ENCODE assay signal across 12 mouse cellular contexts in genomic region chr6:125225518-125226115, GRCm38 (mm10). TPM values are rescaled to one million over a fixed set of nuclear protein-coding genes. Genes with fewer than 3 reads are reported as not detected.
DNase-seq lines count a peak whose midpoint lies in the region; ATAC-seq and TF ChIP-seq lines count a peak whose summit lies in the region.
"Had no signal": no experiment of that assay in that cellular context is flagged by ENCODE, and none has a peak within 500 bp of the region (broad histone marks: within the 10 kb centered on the region; RNA-seq: fewer than 3 reads in every experiment).

No protein-coding gene starts in this region.

- H3K4me1 ChIP-seq in heart, postnatal 0 days (ENCODE audit: control insufficient read depth, insufficient read depth), result peaks cover 1% of the 10 kb centered on the region; the same call in 1 of the 2 replicates
- peaks cover 3% of the 10 kb centered on the region; the same call in 1 of the 2 replicates for H3K4me1 ChIP-seq in midbrain, embryonic 13.5 days (replicated peaks)
- H3K4me1 ChIP-seq: limb, embryonic 12.5 days had no signal

- peaks cover 7% of the 10 kb centered on the region; the same call in 1 of the 2 replicates for H3K36me3 ChIP-seq in heart, postnatal 0 days (replicated peaks; ENCODE audit: control insufficient read depth, insufficient read depth, low read length)
- H3K36me3 ChIP-seq in midbrain, embryonic 13.5 days, result peaks cover 10% of the 10 kb centered on the region
- H3K36me3 ChIP-seq: forebrain, embryonic 12.5 days had no signal

- DNase-seq in heart, postnatal 0 days (ENCODE audit: low spot score), result no peak
- no peak for DNase-seq in heart, postnatal 10 days
- peak; percentile 33 to 63 for DNase-seq in right cerebral cortex, adult 2 months (ENCODE audit: low spot score in 2 of 2)
- no peak for DNase-seq in right cerebral cortex, postnatal 14 days
- DNase-seq in brain, adult 2 months (ENCODE audit: low read depth, low spot score), result peak; percentile 83
- DNase-seq in thymus, postnatal 25 days, result peak; percentile 73
- DNase-seq in retina, embryonic 14.5 days (ENCODE audit: low spot score), result no peak
- DNase-seq: adrenal gland, postnatal 25 days had no signal

- no peaks in the 10 kb centered on the region for H3K9me3 ChIP-seq in heart, postnatal 0 days (replicated peaks; ENCODE audit: control insufficient read depth, low read length)
- no peaks in the 10 kb centered on the region for H3K9me3 ChIP-seq in midbrain, embryonic 13.5 days
- H3K9me3 ChIP-seq: forebrain, embryonic 12.5 days; hindbrain, embryonic 10.5 days; limb, embryonic 12.5 days had no signal

- intact Hi-C loops in heart, postnatal 10 days (cut with DNase I), result no loop called here

- no peak overlapping the region for H3K4me3 ChIP-seq in heart, postnatal 0 days (ENCODE audit: low read depth, low read length)
- H3K4me3 ChIP-seq in midbrain, embryonic 13.5 days (replicated peaks), result no peak overlapping the region
- H3K4me3 ChIP-seq: forebrain, embryonic 12.5 days; hindbrain, embryonic 10.5 days; limb, embryonic 12.5 days had no signal

- H3K27me3 ChIP-seq in heart, postnatal 0 days (ENCODE audit: control insufficient read depth, insufficient read depth, low read length), result no peaks in the 10 kb centered on the region
- H3K27me3 ChIP-seq in midbrain, embryonic 13.5 days, result no peaks in the 10 kb centered on the region
- H3K27me3 ChIP-seq: forebrain, embryonic 12.5 days had no signal

- ATAC-seq in heart, postnatal 0 days (ENCODE audit: insufficient read depth, low read depth), result no peak
- ATAC-seq in midbrain, embryonic 13.5 days, result no peak

- WGBS in heart, postnatal 0 days, result 73% methylated on average over 5 of the region's 5 CpGs
- WGBS in midbrain, embryonic 13.5 days, result 90% methylated on average over 5 of the region's 5 CpGs

- H3K9ac ChIP-seq in heart, postnatal 0 days (replicated peaks; ENCODE audit: low read depth, low read length), result no peak overlapping the region
- H3K9ac ChIP-seq in midbrain, embryonic 13.5 days (replicated peaks), result no peak overlapping the region
- H3K9ac ChIP-seq: forebrain, embryonic 12.5 days; limb, embryonic 12.5 days had no signal

- H3K4me2 ChIP-seq in heart, postnatal 0 days (ENCODE audit: low read depth, low read length), result no peak overlapping the region
- H3K4me2 ChIP-seq in midbrain, embryonic 13.5 days (replicated peaks), result no peak overlapping the region
- H3K4me2 ChIP-seq: forebrain, embryonic 12.5 days; limb, embryonic 12.5 days had no signal

- TF ChIP-seq CTCF in heart, postnatal 0 days (IDR thresholded peaks at IDR 0.05; ENCODE audit: low read depth), result 0 out of 2 replicates have a peak, but pooled peaks have one; percentile 21

- no peak for TF ChIP-seq EP300 in heart, postnatal 0 days (IDR thresholded peaks at IDR 0.05; ENCODE audit: low read depth)

- H3K27ac ChIP-seq in heart, postnatal 0 days (ENCODE audit: low read depth), result no peak overlapping the region
- no peak overlapping the region for H3K27ac ChIP-seq in midbrain, embryonic 13.5 days
- H3K27ac ChIP-seq: forebrain, embryonic 12.5 days; hindbrain, embryonic 10.5 days; limb, embryonic 12.5 days had no signal

RNA-seq across cellular contexts. Expression of gene Tapbpl, which starts 6.0 kb away (rescaled TPM):
- total RNA-seq in heart, postnatal 0 days (2014; rRNA removed; ENCODE audit: low replicate concordance), result 0.93 and 4.5 TPM in 2 replicates
- polyA plus RNA-seq in heart, postnatal 0 days (2015; fragmentation: Nextera tagmentation; extraction: Ambion mirVana), result 3.9 and 4.5 TPM in 2 replicates
- total RNA-seq in heart, postnatal 10 days (2021), result 1 to 10 TPM; 2.8 to 4.4 TPM
- 3.2 and 3.7 TPM in 2 replicates for polyA plus RNA-seq in midbrain, embryonic 13.5 days (2015; fragmentation: Nextera tagmentation; extraction: Ambion mirVana)

RNA-seq across cellular contexts. Expression of gene Vamp1, which starts 10.3 kb away (rescaled TPM):
- 3.6 and 8.2 TPM in 2 replicates for total RNA-seq in heart, postnatal 0 days (2014; rRNA removed; ENCODE audit: low replicate concordance)
- 5.0 and 5.4 TPM in 2 replicates for polyA plus RNA-seq in heart, postnatal 0 days (2015; fragmentation: Nextera tagmentation; extraction: Ambion mirVana)
- 1 to 10 TPM; 8.1 to 9.1 TPM for total RNA-seq in heart, postnatal 10 days (2021)
- 7.7 and 8.8 TPM in 2 replicates for polyA plus RNA-seq in midbrain, embryonic 13.5 days (2015; fragmentation: Nextera tagmentation; extraction: Ambion mirVana)

RNA-seq across cellular contexts. Expression of gene Cd27, which starts 11.2 kb away (rescaled TPM):
- total RNA-seq in heart, postnatal 0 days (2014; rRNA removed; ENCODE audit: low replicate concordance), result 3.4 TPM in 1 of 2 replicates, not detected in the other
- polyA plus RNA-seq in heart, postnatal 0 days (2015; fragmentation: Nextera tagmentation; extraction: Ambion mirVana), result 1.3 and 1.6 TPM in 2 replicates
- total RNA-seq in heart, postnatal 10 days (2021), result under 1 TPM; 0.37 to 0.55 TPM
- polyA plus RNA-seq in midbrain, embryonic 13.5 days (2015; fragmentation: Nextera tagmentation; extraction: Ambion mirVana), result 2.2 and 2.5 TPM in 2 replicates

RNA-seq across cellular contexts. Expression of gene Mrpl51, which starts 34.0 kb away (rescaled TPM):
- total RNA-seq in heart, postnatal 0 days (2014; rRNA removed; ENCODE audit: low replicate concordance), result 109 and 165 TPM in 2 replicates
- polyA plus RNA-seq in heart, postnatal 0 days (2015; fragmentation: Nextera tagmentation; extraction: Ambion mirVana), result 426 and 447 TPM in 2 replicates
- total RNA-seq in heart, postnatal 10 days (2021), result 100 to 1,000 TPM; 272 to 283 TPM
- polyA plus RNA-seq in midbrain, embryonic 13.5 days (2015; fragmentation: Nextera tagmentation; extraction: Ambion mirVana), result 163 and 165 TPM in 2 replicates

RNA-seq across cellular contexts. Expression of gene Ncapd2, which starts 34.1 kb away (rescaled TPM):
- total RNA-seq in heart, postnatal 0 days (2014; rRNA removed; ENCODE audit: low replicate concordance), result 85.4 and 98.0 TPM in 2 replicates
- polyA plus RNA-seq in heart, postnatal 0 days (2015; fragmentation: Nextera tagmentation; extraction: Ambion mirVana), result 24.5 and 26.3 TPM in 2 replicates
- 10 to 100 TPM; 42.3 to 51.8 TPM for total RNA-seq in heart, postnatal 10 days (2021)
- 101 and 103 TPM in 2 replicates for polyA plus RNA-seq in midbrain, embryonic 13.5 days (2015; fragmentation: Nextera tagmentation; extraction: Ambion mirVana)

Comparison
In these comparisons a context has a peak if more than half of its experiments do, and no peak if none do; other contexts are left out.
1. DNase-seq: peak in right cerebral cortex, adult 2 months (2 of 2), brain, adult 2 months (single experiment) and thymus, postnatal 25 days (single experiment); none in heart, postnatal 0 days (single experiment), heart, postnatal 10 days (0 of 2), right cerebral cortex, postnatal 14 days (single experiment) and retina, embryonic 14.5 days (single experiment).